12 mouse cellular contexts compared by ENCODE assay signal in genomic region chr5:113334621-113335530, GRCm38 (mm10). TPM values are rescaled to one million over a fixed set of nuclear protein-coding genes. Genes with fewer than 3 reads are reported as not detected.
DNase-seq lines count a peak whose midpoint lies in the region; ATAC-seq lines count a peak whose summit lies in the region.
"Had no signal": no experiment of that assay in that cellular context is flagged by ENCODE, and none has a peak within 500 bp of the region (broad histone marks: within the 10 kb centered on the region; RNA-seq: fewer than 3 reads in every experiment).

No protein-coding gene starts in this region.

- 7% methylated on average over 33 of the region's 34 CpGs for WGBS in neural tube, embryonic 11.5 days
- 6% methylated on average over 34 of the region's 34 CpGs for WGBS in forebrain, embryonic 13.5 days
- 9% methylated on average over 34 of the region's 34 CpGs for WGBS in limb, embryonic 10.5 days
- 8% methylated on average over 34 of the region's 34 CpGs for WGBS in stomach, embryonic 16.5 days

- ATAC-seq in neural tube, embryonic 11.5 days (ENCODE audit: insufficient read depth, low FRiP score, low TSS enrichment), result no peak
- ATAC-seq in forebrain, embryonic 13.5 days, result no peak
- no peak; the same call in 1 of the 2 replicates for ATAC-seq in stomach, embryonic 16.5 days (ENCODE audit: insufficient read depth, low FRiP score)
- ATAC-seq in erythroid progenitor cell, adult 5-6 weeks (replicated peaks; ENCODE audit: low FRiP score, poor library complexity, severe bottlenecking), result no peak

- peaks cover 2% of the 10 kb centered on the region; the same call in 1 of the 2 replicates for H3K9me3 ChIP-seq in neural tube, embryonic 11.5 days (ENCODE audit: control insufficient read depth, low read length)
- no peaks in the 10 kb centered on the region; the same call in none of the 2 replicates for H3K9me3 ChIP-seq in forebrain, embryonic 13.5 days (replicated peaks)
- H3K9me3 ChIP-seq in limb, embryonic 10.5 days (replicated peaks), result no peaks in the 10 kb centered on the region; the same call in 1 of the 2 replicates
- H3K9me3 ChIP-seq in stomach, embryonic 16.5 days (replicated peaks; ENCODE audit: control insufficient read depth, low read length), result no peaks in the 10 kb centered on the region

- peak overlapping the region; percentile 25 for H3K4me3 ChIP-seq in neural tube, embryonic 11.5 days (ENCODE audit: low read depth, low read length)
- peak overlapping the region; percentile 25 for H3K4me3 ChIP-seq in forebrain, embryonic 13.5 days
- H3K4me3 ChIP-seq in limb, embryonic 10.5 days, result peak overlapping the region; percentile 39
- H3K4me3 ChIP-seq in stomach, embryonic 16.5 days (replicated peaks; ENCODE audit: low read length), result peak overlapping the region; percentile 37

- DNase-seq in neural tube, embryonic 11.5 days (ENCODE audit: low spot score), result no peak
- DNase-seq in neural tube, embryonic 10.5 days (ENCODE audit: extremely low spot score, low spot score), result no peak
- no peak for DNase-seq in limb, embryonic 10.5 days (ENCODE audit: low spot score)
- no peak for DNase-seq in frontal cortex, postnatal 25 days (ENCODE audit: low spot score in 2 of 2)
- DNase-seq: cerebellum, adult 9-11 months; liver; thymus, adult 2 months had no signal

- H3K27ac ChIP-seq in neural tube, embryonic 11.5 days (ENCODE audit: low read depth, low read length), result no peak overlapping the region
- H3K27ac ChIP-seq in forebrain, embryonic 13.5 days, result no peak overlapping the region
- peak overlapping the region; percentile 19; the same call in 1 of the 2 replicates for H3K27ac ChIP-seq in limb, embryonic 10.5 days
- no peak overlapping the region for H3K27ac ChIP-seq in stomach, embryonic 16.5 days (ENCODE audit: low read length)

- peak overlapping the region; percentile 42 for H3K4me2 ChIP-seq in neural tube, embryonic 11.5 days (ENCODE audit: low read depth)
- H3K4me2 ChIP-seq in forebrain, embryonic 13.5 days, result peak overlapping the region; percentile 51
- H3K4me2 ChIP-seq in stomach, embryonic 16.5 days (ENCODE audit: low read depth, low read length), result peak overlapping the region; percentile 46

- peaks cover 11% of the 10 kb centered on the region for H3K4me1 ChIP-seq in neural tube, embryonic 11.5 days (ENCODE audit: control insufficient read depth, insufficient read depth, low read length)
- H3K4me1 ChIP-seq in forebrain, embryonic 13.5 days, result peaks cover 17% of the 10 kb centered on the region
- H3K4me1 ChIP-seq in limb, embryonic 10.5 days, result peaks cover 17% of the 10 kb centered on the region
- peaks cover 8% of the 10 kb centered on the region; the same call in 1 of the 2 replicates for H3K4me1 ChIP-seq in stomach, embryonic 16.5 days (ENCODE audit: control insufficient read depth, insufficient read depth, low read length)

- H3K9ac ChIP-seq in neural tube, embryonic 11.5 days (ENCODE audit: low read length), result peak overlapping the region; percentile 18; the same call in 1 of the 2 replicates
- H3K9ac ChIP-seq in forebrain, embryonic 13.5 days, result peak overlapping the region; percentile 30; the same call in 1 of the 2 replicates
- peak overlapping the region; percentile 53; the same call in 1 of the 2 replicates for H3K9ac ChIP-seq in stomach, embryonic 16.5 days (ENCODE audit: low read length)

- H3K27me3 ChIP-seq in neural tube, embryonic 11.5 days (ENCODE audit: control insufficient read depth, insufficient read depth, low read length), result peaks cover 50% of the 10 kb centered on the region
- peaks cover 76% of the 10 kb centered on the region for H3K27me3 ChIP-seq in forebrain, embryonic 13.5 days
- H3K27me3 ChIP-seq in limb, embryonic 10.5 days (ENCODE audit: low read depth, poor library complexity, severe bottlenecking), result peaks cover 87% of the 10 kb centered on the region
- H3K27me3 ChIP-seq in stomach, embryonic 16.5 days (ENCODE audit: control insufficient read depth, insufficient read depth, low read length), result peaks cover 40% of the 10 kb centered on the region

- no peaks in the 10 kb centered on the region for H3K36me3 ChIP-seq in neural tube, embryonic 11.5 days (ENCODE audit: control insufficient read depth, insufficient read depth, low read length)
- H3K36me3 ChIP-seq in forebrain, embryonic 13.5 days (ENCODE audit: poor library complexity, severe bottlenecking), result no peaks in the 10 kb centered on the region
- H3K36me3 ChIP-seq in limb, embryonic 10.5 days, result no peaks in the 10 kb centered on the region
- no peaks in the 10 kb centered on the region for H3K36me3 ChIP-seq in stomach, embryonic 16.5 days (ENCODE audit: control insufficient read depth, insufficient read depth, low read length)

RNA-seq across cellular contexts. Expression of gene Aym1, which starts 22.2 kb away (rescaled TPM):
- not detected in 2 replicates for polyA plus RNA-seq in neural tube, embryonic 11.5 days (2014; fragmentation: Nextera tagmentation; extraction: Ambion mirVana)
- not detected in 2 replicates for polyA plus RNA-seq in forebrain, embryonic 13.5 days (2015; fragmentation: Nextera tagmentation; extraction: Ambion mirVana)
- polyA plus RNA-seq in limb, embryonic 10.5 days (2016; fragmentation: Nextera tagmentation; extraction: Ambion mirVana), result not detected in 2 replicates
- polyA plus RNA-seq in stomach, embryonic 16.5 days (2015; fragmentation: Nextera tagmentation; extraction: Ambion mirVana), result not detected in 2 replicates
- not detected in 2 replicates for total RNA-seq in erythroid progenitor cell, adult 5-6 weeks (2015; ENCODE audit: low replicate concordance)
- not detected in 2 replicates for total RNA-seq in erythroid progenitor cell, adult 5-6 weeks (2017; ENCODE audit: low replicate concordance)
- total RNA-seq: neutrophil, adult 5-6 weeks had no signal
- polyA plus RNA-seq: gonadal fat pad, adult 2 months; thymus, adult 2 months had no signal

RNA-seq across cellular contexts. Expression of gene Sgsm1, which starts 24.3 kb away (rescaled TPM):
- 8.5 and 10.7 TPM in 2 replicates for polyA plus RNA-seq in neural tube, embryonic 11.5 days (2014; fragmentation: Nextera tagmentation; extraction: Ambion mirVana)
- 9.8 and 11.9 TPM in 2 replicates for polyA plus RNA-seq in forebrain, embryonic 13.5 days (2015; fragmentation: Nextera tagmentation; extraction: Ambion mirVana)
- 13.4 and 15.1 TPM in 2 replicates for polyA plus RNA-seq in limb, embryonic 10.5 days (2016; fragmentation: Nextera tagmentation; extraction: Ambion mirVana)
- 7.1 and 7.4 TPM in 2 replicates for polyA plus RNA-seq in stomach, embryonic 16.5 days (2015; fragmentation: Nextera tagmentation; extraction: Ambion mirVana)
- total RNA-seq in erythroid progenitor cell, adult 5-6 weeks (2015; ENCODE audit: low replicate concordance), result 0.36 TPM in 1 of 2 replicates, not detected in the other
- total RNA-seq in erythroid progenitor cell, adult 5-6 weeks (2017; ENCODE audit: low replicate concordance), result not detected in 2 replicates
- total RNA-seq: neutrophil, adult 5-6 weeks had no signal
